Mouse (Mus musculus): Measurements from ENCODE around the gene Wfdc2.

Gene Wfdc2

GRCm38 (mm10) chr2:164562391-164563188, at the start of gene Wfdc2:
Wfdc2 (plus strand) TSS chr2:164562413.
- DNase-seq = no peak

- DNase-seq = no peak
Observed at GRCm38 (mm10) chr2:164513389-164513788, 48.8 kb upstream of the Wfdc2 start.

- DNase-seq = no peak
Observed at GRCm38 (mm10) chr2:164514916-164515315, 47.3 kb upstream of the Wfdc2 start.

GRCm38 (mm10) chr2:164515897-164516296, 46.3 kb upstream of the Wfdc2 start:
- DNase-seq = no peak

- DNase-seq = no peak
Observed at GRCm38 (mm10) chr2:164516592-164516991, 45.6 kb upstream of the Wfdc2 start.

- peak; percentile 35 for DNase-seq
Observed at GRCm38 (mm10) chr2:164517485-164518221, 44.6 kb upstream of the Wfdc2 start.

- no peak for DNase-seq
Observed at GRCm38 (mm10) chr2:164518266-164519170, 43.7 kb upstream of the Wfdc2 start.

GRCm38 (mm10) chr2:164519171-164519526, 43.1 kb upstream of the Wfdc2 start:
- DNase-seq = no peak

- DNase-seq = peak in 1 of 2 experiments; percentile 19
Observed at GRCm38 (mm10) chr2:164520782-164521181, 41.4 kb upstream of the Wfdc2 start.

- peak; percentile 17 to 50 for DNase-seq
Observed at GRCm38 (mm10) chr2:164521841-164522240, 40.4 kb upstream of the Wfdc2 start.

- DNase-seq = no peak
Observed at GRCm38 (mm10) chr2:164522280-164522679, 39.9 kb upstream of the Wfdc2 start.

GRCm38 (mm10) chr2:164523301-164523773, 38.9 kb upstream of the Wfdc2 start:
- DNase-seq = no peak

- no peak for DNase-seq
Observed at GRCm38 (mm10) chr2:164528557-164528956, 33.7 kb upstream of the Wfdc2 start.

GRCm38 (mm10) chr2:164531169-164531568, 31.0 kb upstream of the Wfdc2 start:
- DNase-seq = peak; percentile 24 to 27

GRCm38 (mm10) chr2:164534315-164534714, 27.9 kb upstream of the Wfdc2 start:
- DNase-seq = no peak

- DNase-seq = no peak
Observed at GRCm38 (mm10) chr2:164537003-164537402, 25.2 kb upstream of the Wfdc2 start.

- DNase-seq = no peak
Observed at GRCm38 (mm10) chr2:164540652-164541427, 21.4 kb upstream of the Wfdc2 start.

GRCm38 (mm10) chr2:164542132-164542531, 20.1 kb upstream of the Wfdc2 start:
- DNase-seq = no peak

GRCm38 (mm10) chr2:164542598-164542997, 19.6 kb upstream of the Wfdc2 start:
- no peak for DNase-seq

GRCm38 (mm10) chr2:164543745-164544144, 18.5 kb upstream of the Wfdc2 start:
- DNase-seq = no peak

- DNase-seq = no peak
Observed at GRCm38 (mm10) chr2:164544454-164545097, 17.6 kb upstream of the Wfdc2 start.

GRCm38 (mm10) chr2:164549338-164549737, 12.9 kb upstream of the Wfdc2 start:
- DNase-seq = no peak

Data from thymus, adult 18-20 months (tissue).